Mouse (Mus musculus) retina, adult 2 months (tissue): ENCODE results near the gene Xpa.

Source experiments
- DNase-seq: peaks from one replicate; pipeline ENCODE4 v3.0.0-alpha.2; 2012; ENCODE audit warnings: low read depth, low spot score

Gene Xpa

DNA sequence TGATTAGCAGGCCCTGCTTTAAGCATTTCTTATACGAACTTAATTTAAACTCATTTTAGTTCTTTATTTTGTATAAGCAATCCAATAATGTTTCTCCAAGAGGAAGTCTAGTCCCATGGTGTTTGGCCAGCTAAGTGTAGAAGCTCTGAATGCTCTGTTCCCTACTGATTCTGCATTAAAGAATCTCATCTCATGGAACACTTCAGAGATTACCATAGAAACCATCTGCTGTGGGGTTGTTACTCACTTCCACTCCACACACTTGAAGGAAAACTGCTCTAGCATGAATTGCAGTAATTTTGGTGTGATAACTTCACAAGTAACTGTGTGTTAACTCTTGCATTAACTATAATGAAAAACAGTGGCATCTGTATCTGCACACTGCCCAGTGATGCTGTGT lies 49.2 kb downstream of the Xpa start:
- no peak for DNase-seq

DNA sequence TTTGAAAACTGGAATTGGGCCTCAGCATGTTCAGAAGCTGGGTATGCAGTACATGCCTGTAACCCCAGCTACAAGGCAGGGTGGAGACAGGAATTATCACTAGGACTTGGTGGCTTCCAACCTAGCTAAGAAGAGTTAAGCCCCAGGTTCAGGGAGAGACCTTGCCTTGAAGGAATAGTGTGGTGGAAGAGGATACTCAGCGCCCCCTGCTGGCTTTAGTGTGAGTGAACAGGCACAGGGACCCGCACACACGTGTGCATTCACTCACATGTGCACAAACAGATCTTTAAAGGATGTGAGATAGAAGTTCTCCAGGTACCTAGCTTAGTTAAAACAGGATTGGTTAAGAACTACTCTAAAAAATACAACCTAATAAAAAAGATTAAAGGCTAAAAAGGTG lies 51.8 kb downstream of the Xpa start:
- no peak for DNase-seq

DNA sequence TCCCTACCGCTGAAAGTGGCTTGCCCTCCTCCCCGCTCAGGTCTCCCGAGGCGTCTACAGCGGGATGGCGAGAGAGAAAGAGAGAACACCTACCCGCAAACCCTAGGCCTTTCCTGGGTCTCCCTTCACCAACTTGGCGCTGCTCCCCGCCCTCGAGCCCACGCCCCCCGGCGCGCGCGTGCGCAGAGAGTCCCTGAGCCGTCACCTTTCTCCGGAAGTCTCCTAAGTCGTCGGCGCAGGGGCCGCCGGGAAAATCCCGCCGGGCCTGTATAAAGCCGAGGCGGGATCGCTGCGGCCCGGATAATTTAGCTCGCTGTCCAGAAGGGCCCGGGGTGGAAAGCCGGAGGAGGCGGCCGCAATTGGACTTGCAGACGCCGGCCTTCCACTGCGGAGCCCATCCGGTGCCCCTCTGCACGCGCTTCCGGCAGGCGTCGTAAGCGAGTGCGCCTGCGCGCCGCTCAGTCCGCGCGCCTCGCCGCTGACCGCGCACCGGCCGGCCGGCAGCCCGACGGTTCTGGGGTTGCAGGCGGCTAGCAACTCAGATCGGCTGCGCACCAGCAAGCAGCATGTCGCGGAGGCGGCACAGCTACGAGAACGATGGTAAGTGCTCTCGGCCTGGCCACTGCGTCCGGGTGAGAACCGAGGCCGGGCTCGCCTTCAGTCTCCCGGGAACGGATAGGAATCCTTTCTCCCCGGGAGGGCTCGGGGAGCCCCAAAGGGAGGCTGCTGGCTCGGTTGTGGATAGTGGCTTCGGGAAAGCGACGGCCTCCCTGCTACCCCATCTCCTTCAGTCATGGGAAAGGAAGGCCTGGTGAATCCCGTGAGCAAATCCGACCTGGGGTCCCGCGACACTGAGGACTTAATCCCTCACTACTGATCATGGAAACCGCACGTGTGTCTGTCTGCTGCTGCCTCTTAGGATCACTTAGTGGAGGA lies 57.6 kb downstream of the Xpa start, which contains the start of the genes Ncbp1 and Tstd2:
Gene Ncbp1, plus strand, starts transcription at position 327 of the 936 bp plus-strand sequence.
Gene Tstd2, minus strand, starts transcription at position 408 of the 936 bp plus-strand sequence.
- peak; percentile 81 for DNase-seq

DNA sequence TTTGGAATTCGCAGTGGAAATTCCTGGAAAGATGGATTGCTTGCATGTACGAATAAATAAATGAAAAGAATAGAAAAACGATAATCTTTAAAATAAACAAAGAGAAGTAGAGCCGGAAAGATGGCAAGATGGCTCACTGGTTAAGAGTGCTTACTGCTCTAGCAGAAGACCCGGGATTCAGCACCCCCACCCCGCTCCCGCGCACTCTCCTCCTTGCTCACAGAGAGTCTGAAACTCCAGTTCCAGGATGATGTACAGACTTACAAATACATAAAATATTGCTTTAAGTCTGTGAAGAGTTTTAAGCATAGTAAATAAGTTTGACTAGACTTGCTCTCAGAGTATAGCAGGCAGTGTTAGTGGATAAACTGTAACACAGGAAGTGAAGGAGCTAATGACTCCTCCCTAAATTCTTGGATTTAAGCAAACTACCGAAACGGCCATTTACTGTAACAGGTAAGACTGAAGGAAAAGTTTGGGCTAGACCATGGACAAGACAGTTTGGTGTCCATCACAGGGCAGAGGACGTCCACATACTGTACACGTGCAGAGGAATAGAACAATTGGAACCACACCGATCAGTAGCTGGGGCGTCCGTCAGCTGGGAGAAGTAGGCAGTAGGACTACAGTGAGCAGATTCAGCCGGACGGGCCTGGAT lies 58.4 kb downstream of the Xpa start:
- no peak for DNase-seq

DNA sequence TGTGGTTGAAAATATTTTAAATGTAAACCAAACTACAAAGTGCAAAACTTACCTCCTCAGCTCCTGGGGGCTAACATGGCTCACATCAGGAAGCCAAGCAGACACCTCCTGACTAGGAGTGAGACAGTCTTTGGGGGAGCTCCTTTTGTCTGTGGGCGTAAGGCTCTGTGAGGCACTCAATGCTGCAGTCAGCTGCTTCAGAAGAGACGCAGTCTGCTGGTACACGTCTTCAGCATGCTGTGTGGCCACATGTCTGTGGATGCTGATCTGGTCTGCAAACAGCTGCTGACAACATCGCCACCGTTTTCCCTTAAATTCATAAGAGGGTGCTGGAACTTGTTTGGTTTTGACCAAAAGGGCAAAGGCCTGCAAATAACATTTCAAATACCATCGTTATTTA lies 64.3 kb downstream of the Xpa start:
- no peak for DNase-seq

DNA sequence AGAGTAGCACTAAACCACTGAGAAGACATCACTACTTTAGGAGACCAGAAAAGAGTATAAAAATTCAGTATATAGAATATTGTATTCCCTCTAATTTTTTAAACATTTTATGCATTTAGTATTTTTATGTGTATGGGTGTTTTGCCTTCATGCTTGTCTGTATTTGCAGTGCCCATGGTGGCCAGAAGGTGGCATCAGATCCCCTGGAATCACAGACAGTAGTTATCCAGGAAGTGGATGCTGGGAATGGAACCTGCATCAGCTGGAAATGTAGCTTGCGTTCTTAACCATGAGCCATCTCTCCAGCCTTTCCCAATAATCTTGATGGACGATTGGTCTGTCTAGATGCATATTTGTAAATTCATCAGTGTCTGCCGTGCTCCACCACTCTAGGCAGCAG lies 65.9 kb downstream of the Xpa start:
- no peak for DNase-seq

DNA sequence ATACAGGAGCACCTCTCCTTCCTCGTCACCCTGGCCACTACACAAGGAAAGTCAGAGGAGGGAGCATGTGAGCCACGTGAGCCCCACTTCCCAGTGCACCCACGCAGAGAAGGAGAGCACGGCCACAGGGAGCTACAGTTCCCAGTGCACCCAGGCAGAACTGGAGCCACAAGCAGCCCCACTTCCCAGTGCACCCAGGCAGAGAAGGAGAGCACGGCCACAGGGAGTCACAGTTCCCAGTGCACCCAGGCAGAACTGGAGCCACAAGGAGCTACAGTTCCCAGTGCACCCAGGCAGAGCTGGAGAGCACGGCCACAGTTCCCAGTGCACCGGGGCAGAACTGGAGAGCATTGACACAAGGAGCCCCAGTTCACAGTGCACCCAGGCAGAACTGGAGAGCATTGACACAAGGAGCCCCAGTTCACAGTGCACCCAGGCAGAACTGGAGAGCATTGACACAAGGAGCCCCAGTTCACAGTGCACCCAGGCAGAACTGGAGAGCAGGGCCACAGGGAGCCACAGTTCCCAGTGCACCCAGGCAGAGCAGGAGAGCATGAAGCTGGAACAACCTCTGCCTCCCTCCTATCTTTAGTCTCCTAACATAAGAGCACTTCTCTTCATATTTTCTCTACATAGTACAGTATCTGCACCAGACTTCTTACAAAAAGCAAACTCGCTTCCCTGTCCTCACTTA lies 66.7 kb downstream of the Xpa start:
- DNase-seq = no peak

DNA sequence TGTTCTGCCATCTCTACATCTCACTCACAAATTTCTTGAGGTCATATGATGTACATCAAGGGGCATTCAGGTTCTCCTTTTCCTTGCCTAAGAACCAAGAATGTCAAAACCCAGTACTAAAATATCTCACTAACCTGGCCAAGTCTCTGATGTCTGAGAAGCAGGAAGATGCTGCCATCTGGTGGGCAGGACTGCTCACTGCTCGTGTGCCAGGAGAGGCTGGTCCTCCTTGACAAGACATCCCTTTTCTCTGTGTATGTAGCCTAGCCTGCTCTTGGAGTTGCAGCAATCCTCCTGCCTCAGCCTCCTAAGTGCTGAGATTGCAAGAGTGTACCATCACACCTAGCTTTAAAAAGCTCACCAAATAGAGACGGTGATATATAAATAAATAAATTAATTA lies 69.6 kb downstream of the Xpa start:
- peak; percentile 56 for DNase-seq

DNA sequence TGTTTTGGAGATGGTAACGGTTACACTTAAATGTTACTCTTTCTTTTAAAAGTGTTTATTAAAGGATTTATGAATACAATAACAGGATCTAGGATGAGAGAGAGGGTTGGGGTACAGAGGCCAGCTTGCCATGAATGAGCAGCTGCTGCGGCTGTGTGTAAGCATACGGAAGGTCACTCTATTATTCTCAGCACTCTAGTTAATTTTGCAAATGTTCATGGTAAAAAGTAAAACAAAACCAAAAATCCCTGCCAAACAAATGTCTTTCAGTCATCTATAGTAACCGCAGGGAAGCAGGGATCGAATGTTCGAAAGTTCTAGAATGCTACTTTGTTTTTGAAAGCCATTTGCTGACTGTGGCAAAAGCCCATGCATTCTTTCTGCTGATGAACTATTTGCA lies 72.8 kb downstream of the Xpa start:
- no peak for DNase-seq

DNA sequence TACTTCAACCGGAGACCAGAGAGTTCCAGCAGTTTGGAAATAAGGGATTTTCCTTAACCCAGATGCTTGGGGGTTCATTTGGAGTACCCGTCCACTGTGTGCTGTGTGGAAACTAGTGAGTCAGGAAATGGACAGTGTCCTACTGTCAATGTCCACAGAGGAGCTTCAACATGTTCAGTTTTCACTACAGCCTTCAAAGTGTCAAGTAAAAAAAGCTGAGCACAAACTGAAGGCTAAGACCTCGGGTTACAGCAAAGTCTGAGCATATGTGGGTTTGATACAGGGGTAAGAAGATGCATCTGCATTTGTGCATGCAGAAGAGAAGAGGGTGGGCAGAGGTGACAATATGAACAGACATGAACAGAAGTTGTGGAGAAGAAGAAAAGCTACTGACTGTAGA lies 75.3 kb downstream of the Xpa start:
- DNase-seq = no peak

DNA sequence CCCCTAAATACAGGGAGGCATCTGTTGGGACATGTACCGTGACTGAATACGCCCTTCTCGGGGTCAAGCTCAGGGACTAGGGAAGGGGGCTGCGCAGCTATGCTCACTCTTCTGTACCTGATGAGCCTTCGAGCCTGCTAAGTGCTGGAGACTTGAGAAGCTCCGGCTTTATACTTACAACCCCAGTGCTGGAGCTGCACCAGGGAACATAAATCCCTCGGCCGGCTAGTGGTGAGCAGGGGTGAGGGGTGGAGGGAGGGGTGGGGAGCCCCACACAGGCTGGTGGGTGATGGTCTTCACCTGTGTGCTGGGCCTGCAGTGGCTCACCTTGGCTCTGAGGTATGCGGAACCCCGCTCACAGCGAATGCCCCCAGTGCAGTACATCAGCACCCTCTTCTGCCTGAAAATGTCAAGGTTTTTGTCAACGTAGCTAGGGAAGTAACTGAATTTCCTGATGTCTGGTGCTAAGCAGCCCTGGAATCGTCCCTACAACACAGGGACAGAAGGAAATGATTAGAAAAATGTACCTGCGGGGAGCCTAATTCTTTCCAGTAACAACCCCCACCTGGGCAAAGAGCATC lies 76.5 kb downstream of the Xpa start:
- no peak for DNase-seq

DNA sequence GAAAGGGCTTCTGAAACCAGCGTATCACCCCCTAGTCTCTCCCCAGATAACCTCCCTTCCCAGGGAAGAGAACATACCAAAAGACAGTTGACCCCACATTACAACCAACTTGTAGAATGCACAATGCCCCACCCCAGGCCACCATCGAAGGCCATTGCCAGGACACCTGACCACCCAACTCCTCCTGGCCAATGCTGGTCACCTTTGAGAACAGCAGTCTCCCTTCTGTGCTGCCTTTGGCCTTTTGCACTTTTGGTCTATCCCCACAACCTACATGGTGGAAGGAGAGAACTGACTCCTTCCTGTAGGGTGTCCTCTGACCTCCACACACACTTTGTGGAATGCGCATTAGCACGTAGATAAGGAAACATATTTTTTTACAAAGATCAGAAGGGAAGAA lies 78.6 kb downstream of the Xpa start:
- DNase-seq = no peak

DNA sequence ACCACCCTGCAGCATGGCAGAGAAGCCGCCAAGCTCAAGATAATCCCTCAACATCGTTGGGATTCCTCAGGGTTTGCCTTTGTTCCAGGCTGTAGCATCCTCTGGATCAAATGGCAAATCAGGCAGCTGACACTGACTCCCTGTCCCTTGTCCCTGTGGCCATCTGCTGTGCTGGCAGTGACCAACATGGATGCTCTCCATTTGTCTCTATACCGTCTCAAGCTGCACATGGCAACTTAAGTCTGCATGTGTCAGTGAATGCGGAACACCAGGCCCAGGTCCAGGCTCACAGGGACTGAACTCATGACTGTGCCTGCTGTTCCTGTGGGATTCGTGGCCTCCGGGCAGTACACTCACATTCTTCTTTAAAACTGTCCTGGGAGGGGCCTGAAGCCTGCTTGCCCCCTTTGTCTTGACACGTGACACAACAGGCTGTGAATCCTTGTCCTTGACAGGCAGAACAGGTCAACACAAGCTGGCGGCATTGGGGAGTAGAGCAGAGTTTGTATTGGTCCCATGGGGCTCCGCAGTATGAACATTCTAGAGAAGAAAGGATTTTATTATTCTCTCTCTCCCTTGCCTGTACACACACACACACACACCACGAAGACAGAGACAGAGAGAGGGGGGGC lies 79.5 kb downstream of the Xpa start:
- no peak for DNase-seq

DNA sequence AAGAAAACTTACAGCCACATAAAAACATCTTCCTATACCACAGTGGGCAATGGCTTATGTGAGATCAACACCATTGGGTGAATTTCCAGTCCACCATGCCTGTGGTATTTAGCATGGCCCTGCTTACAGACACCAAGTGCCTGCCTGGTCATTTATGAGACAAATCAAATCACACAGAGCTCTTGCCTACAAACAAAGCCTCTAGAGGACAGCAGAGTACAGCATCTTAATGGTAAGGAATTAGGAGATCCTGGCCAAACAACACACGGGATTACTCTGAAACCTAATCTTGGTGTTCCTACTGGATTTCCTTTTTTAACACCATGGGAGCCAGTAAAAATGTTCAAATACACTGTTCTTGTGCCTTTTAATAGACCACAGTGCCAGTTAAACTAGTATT lies 80.8 kb downstream of the Xpa start:
- no peak for DNase-seq

DNA sequence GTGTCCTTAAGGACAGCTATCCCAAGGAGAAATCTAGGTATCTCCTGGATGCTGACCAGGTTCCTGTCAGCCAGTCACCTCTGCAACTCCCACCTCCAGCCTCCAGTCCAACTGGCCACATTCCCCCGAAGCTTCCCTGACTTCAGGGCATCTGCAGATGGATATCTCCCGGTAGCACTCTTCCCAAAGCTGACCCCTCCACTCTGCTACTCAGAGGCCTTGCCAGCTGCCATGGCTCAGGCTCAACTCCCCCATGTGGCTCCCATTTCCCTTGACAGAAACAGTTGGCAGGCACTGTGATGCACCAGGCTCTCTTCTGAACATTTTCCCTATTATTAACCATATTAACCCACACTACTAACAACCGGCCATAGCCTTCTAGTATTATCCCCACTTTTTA lies 84.8 kb downstream of the Xpa start:
- no peak for DNase-seq

DNA sequence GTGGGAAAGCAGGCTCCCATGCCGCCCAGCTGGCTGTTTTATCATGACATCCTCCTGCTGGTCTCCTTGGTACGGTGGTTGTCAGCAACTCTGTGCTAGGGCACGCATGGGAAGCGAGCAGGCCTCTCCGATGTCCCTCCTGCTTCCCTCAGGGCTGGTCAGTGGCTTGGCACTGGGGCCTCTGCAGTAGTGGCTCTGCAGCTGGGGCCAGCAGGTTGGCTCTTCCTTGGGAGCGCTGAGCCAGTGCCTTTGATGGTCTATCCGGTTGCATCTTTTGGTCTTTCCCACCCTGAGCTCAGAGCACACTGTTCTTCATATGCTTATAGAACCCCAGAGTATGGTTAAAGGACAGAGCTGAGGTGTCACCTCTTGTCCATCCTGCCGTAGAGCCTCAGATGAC lies 86.0 kb downstream of the Xpa start:
- DNase-seq = no peak
